Mouse (Mus musculus) liver, adult (tissue): ENCODE data around the gene Proser1.

Source experiments
- GATA4 ChIP-seq: IDR thresholded peaks from 2 replicates; pipeline ENCODE4 v1.6.1; 2014; ENCODE audit warnings: mild to moderate bottlenecking, low read length; ENCODE audit not compliant: insufficient replicate concordance

Gene Proser1

GRCm38 (mm10) chr3:53486996-53487576, 23.6 kb downstream of the Proser1 start:
- TF ChIP-seq GATA4: peak; percentile 95

GRCm38 (mm10) chr3:53488353-53488752, 24.9 kb downstream of the Proser1 start, which contains the start of gene Stoml3:
Gene Stoml3 (plus strand): TSS chr3:53488653.
- TF ChIP-seq GATA4: no peak

GRCm38 (mm10) chr3:53498351-53498905, 35.0 kb downstream of the Proser1 start:
- TF ChIP-seq GATA4: no peak

- TF ChIP-seq GATA4: no peak
Observed at GRCm38 (mm10) chr3:53502428-53502827, 39.0 kb downstream of the Proser1 start.

GRCm38 (mm10) chr3:53513096-53513495, 49.6 kb downstream of the Proser1 start:
- no peak for TF ChIP-seq GATA4

- TF ChIP-seq GATA4: no peak
Observed at GRCm38 (mm10) chr3:53514221-53515065, 51.0 kb downstream of the Proser1 start.

- no peak for TF ChIP-seq GATA4
Observed at GRCm38 (mm10) chr3:53522794-53523193, 59.3 kb downstream of the Proser1 start.

GRCm38 (mm10) chr3:53525737-53526136, 62.3 kb downstream of the Proser1 start:
- no peak for TF ChIP-seq GATA4

GRCm38 (mm10) chr3:53530305-53530704, 66.8 kb downstream of the Proser1 start:
- TF ChIP-seq GATA4: no peak
